Mouse (Mus musculus): ENCODE results near the gene Ccl26. TPM values are rescaled to one million over a fixed set of nuclear protein-coding genes. Genes with fewer than 3 reads are reported as not detected.

Gene Ccl26
- polyA plus RNA-seq, 1 experiment from 2014 or later = not detected

GRCm38 (mm10) chr5:135537794-135538214, 25.6 kb downstream of the Ccl26 start:
- Histone ChIP-seq H3K4me1 (replicated peaks) (peaks cover 3% of the 10 kb centered on the region; the same call in 1 of the 2 replicates), H3K36me3 (no peaks in the 10 kb centered on the region), H3K4me2 (peak overlapping the region; percentile 1; the same call in 1 of the 2 replicates), H3K27ac (no peak overlapping the region), H3K9me3 (replicated peaks) (no peaks in the 10 kb centered on the region), H3K9ac (no peak overlapping the region), H3K27me3 (no peaks in the 10 kb centered on the region), H3K4me3 (replicated peaks) (no peak overlapping the region)
- ATAC-seq (ENCODE audit: low read depth) (peak; percentile 15; the same call in 1 of the 2 replicates), DNase-seq (no peak)
- 27% methylated on average over 10 of the region's 10 CpGs for WGBS (ENCODE audit: insufficient replicate concordance)

- Histone ChIP-seq H3K27ac (no peak overlapping the region), H3K27me3 (no peaks in the 10 kb centered on the region), H3K4me1 (replicated peaks) (peaks cover 3% of the 10 kb centered on the region; the same call in 1 of the 2 replicates), H3K4me2 (peak overlapping the region; percentile 1; the same call in 1 of the 2 replicates), H3K9me3 (replicated peaks) (no peaks in the 10 kb centered on the region), H3K4me3 (replicated peaks) (no peak overlapping the region), H3K9ac (no peak overlapping the region), H3K36me3 (no peaks in the 10 kb centered on the region)
- 22% methylated on average over 4 of the region's 4 CpGs for WGBS (ENCODE audit: insufficient replicate concordance)
- ATAC-seq (ENCODE audit: low read depth) (peak; percentile 41; the same call in 1 of the 2 replicates), DNase-seq (peak; percentile 11)
These were observed 26.0 kb downstream of the Ccl26 start for GRCm38 (mm10) chr5:135537326-135537725.

- no peaks in the 10 kb centered on the region for H3K9me3 ChIP-seq (replicated peaks)
- no peaks in the 10 kb centered on the region for H3K36me3 ChIP-seq
- H3K4me1 ChIP-seq (replicated peaks) = peaks cover 3% of the 10 kb centered on the region; the same call in 1 of the 2 replicates
- no peak overlapping the region for H3K27ac ChIP-seq
- no peak overlapping the region for H3K4me3 ChIP-seq (replicated peaks)
- H3K27me3 ChIP-seq = no peaks in the 10 kb centered on the region
- H3K4me2 ChIP-seq = no peak overlapping the region
- DNase-seq (no peak), ATAC-seq (ENCODE audit: low read depth) (no peak)
- no peak overlapping the region for H3K9ac ChIP-seq
These were observed 27.5 kb downstream of the Ccl26 start for GRCm38 (mm10) chr5:135535867-135536266.

GRCm38 (mm10) chr5:135533431-135533830, 29.9 kb downstream of the Ccl26 start:
- Histone ChIP-seq H3K4me1 (replicated peaks) (peaks cover 3% of the 10 kb centered on the region; the same call in 1 of the 2 replicates), H3K27ac (no peak overlapping the region), H3K36me3 (no peaks in the 10 kb centered on the region), H3K4me3 (replicated peaks) (no peak overlapping the region), H3K9ac (no peak overlapping the region), H3K9me3 (replicated peaks) (no peaks in the 10 kb centered on the region), H3K4me2 (no peak overlapping the region), H3K27me3 (no peaks in the 10 kb centered on the region)
- ATAC-seq (ENCODE audit: low read depth) (no peak), DNase-seq (no peak)
- 50% methylated on average over 10 of the region's 10 CpGs for WGBS (ENCODE audit: insufficient replicate concordance)

- Histone ChIP-seq H3K9me3 (replicated peaks) (no peaks in the 10 kb centered on the region), H3K4me1 (replicated peaks) (no peaks in the 10 kb centered on the region), H3K36me3 (no peaks in the 10 kb centered on the region), H3K4me2 (no peak overlapping the region), H3K4me3 (replicated peaks) (no peak overlapping the region), H3K9ac (no peak overlapping the region), H3K27me3 (no peaks in the 10 kb centered on the region), H3K27ac (no peak overlapping the region)
- WGBS (ENCODE audit: insufficient replicate concordance) = 67% methylated on average over 11 of the region's 11 CpGs
- ATAC-seq (ENCODE audit: low read depth) (no peak), DNase-seq (no peak)
These were observed 32.0 kb downstream of the Ccl26 start for GRCm38 (mm10) chr5:135531306-135531845.

GRCm38 (mm10) chr5:135529964-135530363, 33.4 kb downstream of the Ccl26 start:
- H3K4me2 ChIP-seq = no peak overlapping the region
- DNase-seq (no peak), ATAC-seq (ENCODE audit: low read depth) (no peak)
- no peak overlapping the region for H3K27ac ChIP-seq
- H3K9me3 ChIP-seq (replicated peaks) = no peaks in the 10 kb centered on the region
- no peak overlapping the region for H3K4me3 ChIP-seq (replicated peaks)
- no peaks in the 10 kb centered on the region for H3K36me3 ChIP-seq
- no peaks in the 10 kb centered on the region for H3K27me3 ChIP-seq
- 57% methylated on average over 2 of the region's 2 CpGs for WGBS (ENCODE audit: insufficient replicate concordance)
- no peak overlapping the region for H3K9ac ChIP-seq
- H3K4me1 ChIP-seq (replicated peaks) = no peaks in the 10 kb centered on the region

GRCm38 (mm10) chr5:135529310-135529709, 34.1 kb downstream of the Ccl26 start:
- no peak overlapping the region for H3K9ac ChIP-seq
- no peaks in the 10 kb centered on the region for H3K9me3 ChIP-seq (replicated peaks)
- ATAC-seq (ENCODE audit: low read depth) = no peak
- no peak overlapping the region for H3K4me2 ChIP-seq
- H3K4me1 ChIP-seq (replicated peaks) = no peaks in the 10 kb centered on the region
- no peak overlapping the region for H3K4me3 ChIP-seq (replicated peaks)
- no peak overlapping the region for H3K27ac ChIP-seq
- WGBS (ENCODE audit: insufficient replicate concordance) = 60% methylated on average over 3 of the region's 3 CpGs
- H3K36me3 ChIP-seq = no peaks in the 10 kb centered on the region
- H3K27me3 ChIP-seq = no peaks in the 10 kb centered on the region
- DNase-seq = no peak

- no peak overlapping the region for H3K27ac ChIP-seq
- ATAC-seq (ENCODE audit: low read depth) (no peak), DNase-seq (no peak)
- no peaks in the 10 kb centered on the region for H3K36me3 ChIP-seq
- H3K4me2 ChIP-seq = no peak overlapping the region
- no peaks in the 10 kb centered on the region for H3K9me3 ChIP-seq (replicated peaks)
- no peak overlapping the region for H3K9ac ChIP-seq
- WGBS (ENCODE audit: insufficient replicate concordance) = 60% methylated on average over 7 of the region's 7 CpGs
- H3K4me3 ChIP-seq (replicated peaks) = no peak overlapping the region
- H3K4me1 ChIP-seq (replicated peaks) = no peaks in the 10 kb centered on the region
- H3K27me3 ChIP-seq = no peaks in the 10 kb centered on the region
These were observed 35.4 kb downstream of the Ccl26 start for GRCm38 (mm10) chr5:135527986-135528385.

GRCm38 (mm10) chr5:135524660-135525560, 38.5 kb downstream of the Ccl26 start:
- H3K4me1 ChIP-seq (replicated peaks) = no peaks in the 10 kb centered on the region
- H3K27me3 ChIP-seq = no peaks in the 10 kb centered on the region
- no peak overlapping the region for H3K4me3 ChIP-seq (replicated peaks)
- ATAC-seq (ENCODE audit: low read depth) = no peak
- no peak overlapping the region for H3K27ac ChIP-seq
- DNase-seq = no peak
- no peak overlapping the region for H3K4me2 ChIP-seq
- H3K9ac ChIP-seq = no peak overlapping the region
- 28% methylated on average over 11 of the region's 11 CpGs for whole genome bisulfite sequencing (ENCODE audit: insufficient replicate concordance)
- no peaks in the 10 kb centered on the region for H3K9me3 ChIP-seq (replicated peaks)
- H3K36me3 ChIP-seq = no peaks in the 10 kb centered on the region

GRCm38 (mm10) chr5:135524087-135524486, 39.3 kb downstream of the Ccl26 start:
- ATAC-seq (ENCODE audit: low read depth) = no peak
- H3K9ac ChIP-seq = no peak overlapping the region
- no peak overlapping the region for H3K4me2 ChIP-seq
- 66% methylated on average over 2 of the region's 2 CpGs for WGBS (ENCODE audit: insufficient replicate concordance)
- H3K4me3 ChIP-seq (replicated peaks) = no peak overlapping the region
- no peaks in the 10 kb centered on the region for H3K4me1 ChIP-seq (replicated peaks)
- no peaks in the 10 kb centered on the region for H3K27me3 ChIP-seq
- no peak for DNase-seq
- H3K36me3 ChIP-seq = no peaks in the 10 kb centered on the region
- no peaks in the 10 kb centered on the region for H3K9me3 ChIP-seq (replicated peaks)
- H3K27ac ChIP-seq = no peak overlapping the region

GRCm38 (mm10) chr5:135522111-135522722, 41.2 kb downstream of the Ccl26 start:
- H3K4me1 ChIP-seq (replicated peaks) = no peaks in the 10 kb centered on the region
- no peaks in the 10 kb centered on the region for H3K36me3 ChIP-seq
- ATAC-seq (ENCODE audit: low read depth) (no peak), DNase-seq (no peak)
- H3K4me2 ChIP-seq = no peak overlapping the region
- H3K9me3 ChIP-seq (replicated peaks) = no peaks in the 10 kb centered on the region
- no peak overlapping the region for H3K27ac ChIP-seq
- H3K9ac ChIP-seq = no peak overlapping the region
- no peak overlapping the region for H3K4me3 ChIP-seq (replicated peaks)
- 62% methylated on average over 9 of the region's 9 CpGs for WGBS (ENCODE audit: insufficient replicate concordance)
- no peaks in the 10 kb centered on the region for H3K27me3 ChIP-seq

Measured in liver, embryonic 13.5 days (tissue).